Mouse (Mus musculus): ENCODE results near the gene Tnnt3. TPM values are rescaled to one million over a fixed set of nuclear protein-coding genes. Genes with fewer than 3 reads are reported as not detected.

Tnnt3 gene
- polyA plus RNA-seq, 1 experiment from 2014 or later: 2.5 TPM

- H3K27ac ChIP-seq: no peak overlapping the region
- H3K9me3 ChIP-seq: no peaks in the 10 kb centered on the region
- H3K36me3 ChIP-seq: no peaks in the 10 kb centered on the region
- H3K4me1 ChIP-seq (replicated peaks): peaks cover 1% of the 10 kb centered on the region
- H3K27me3 ChIP-seq: 0 out of 2 replicates have a peak, but pooled peaks cover 3% of the 10 kb centered on the region
- H3K4me2 ChIP-seq: no peak overlapping the region
- H3K9ac ChIP-seq: no peak overlapping the region
- H3K4me3 ChIP-seq: no peak overlapping the region
- ATAC-seq (ENCODE audit: low FRiP score): no peak
- WGBS: 77% methylated on average over 4 of the region's 4 CpGs
Measured at GRCm38 (mm10) chr7:142462594-142463078, 36.0 kb upstream of the Tnnt3 start.

- H3K4me1 ChIP-seq (replicated peaks): peaks cover 22% of the 10 kb centered on the region
- ATAC-seq (ENCODE audit: low FRiP score): no peak
- WGBS: 88% methylated on average over 7 of the region's 7 CpGs
- H3K4me2 ChIP-seq: no peak overlapping the region
- H3K9me3 ChIP-seq: no peaks in the 10 kb centered on the region
- H3K4me3 ChIP-seq: no peak overlapping the region
- 0 out of 2 replicates have a peak, but pooled peaks cover 3% of the 10 kb centered on the region for H3K27me3 ChIP-seq
- no peak overlapping the region for H3K27ac ChIP-seq
- H3K36me3 ChIP-seq: no peaks in the 10 kb centered on the region
- H3K9ac ChIP-seq: no peak overlapping the region
Measured at GRCm38 (mm10) chr7:142470171-142470691, 28.4 kb upstream of the Tnnt3 start.

GRCm38 (mm10) chr7:142470808-142471413 is 27.7 kb upstream of the Tnnt3 start:
- ATAC-seq (ENCODE audit: low FRiP score): peak; percentile 43; the same call in 1 of the 2 replicates
- no peak overlapping the region for H3K4me2 ChIP-seq
- H3K9me3 ChIP-seq: no peaks in the 10 kb centered on the region
- H3K27ac ChIP-seq: no peak overlapping the region
- 23% methylated on average over 4 of the region's 4 CpGs for WGBS
- peaks cover 25% of the 10 kb centered on the region for H3K4me1 ChIP-seq (replicated peaks)
- no peak overlapping the region for H3K9ac ChIP-seq
- no peak overlapping the region for H3K4me3 ChIP-seq
- H3K36me3 ChIP-seq: no peaks in the 10 kb centered on the region
- 0 out of 2 replicates have a peak, but pooled peaks cover 3% of the 10 kb centered on the region for H3K27me3 ChIP-seq

- no peaks in the 10 kb centered on the region for H3K36me3 ChIP-seq
- H3K4me1 ChIP-seq (replicated peaks): peaks cover 25% of the 10 kb centered on the region
- 0 out of 2 replicates have a peak overlapping the region, but pooled peaks have one; percentile 23 for H3K27ac ChIP-seq
- 32% methylated on average over 6 of the region's 6 CpGs for WGBS
- H3K4me3 ChIP-seq: no peak overlapping the region
- ATAC-seq (ENCODE audit: low FRiP score): no peak
- 0 out of 2 replicates have a peak, but pooled peaks cover 3% of the 10 kb centered on the region for H3K27me3 ChIP-seq
- peak overlapping the region; percentile 43; the same call in 1 of the 2 replicates for H3K9ac ChIP-seq
- H3K9me3 ChIP-seq: no peaks in the 10 kb centered on the region
- no peak overlapping the region for H3K4me2 ChIP-seq
Measured at GRCm38 (mm10) chr7:142471414-142471861, 27.2 kb upstream of the Tnnt3 start.

- Histone ChIP-seq H3K36me3 (no peaks in the 10 kb centered on the region), H3K27ac (0 out of 2 replicates have a peak overlapping the region, but pooled peaks have one; percentile 23), H3K27me3 (0 out of 2 replicates have a peak, but pooled peaks cover 3% of the 10 kb centered on the region), H3K4me1 (replicated peaks) (peaks cover 25% of the 10 kb centered on the region), H3K9ac (peak overlapping the region; percentile 43; the same call in 1 of the 2 replicates), H3K4me2 (no peak overlapping the region), H3K4me3 (no peak overlapping the region), H3K9me3 (no peaks in the 10 kb centered on the region)
- WGBS: 31% methylated on average over 15 of the region's 15 CpGs
- no peak for ATAC-seq (ENCODE audit: low FRiP score)
Measured at GRCm38 (mm10) chr7:142471884-142472570, 26.6 kb upstream of the Tnnt3 start.

- H3K4me2 ChIP-seq: no peak overlapping the region
- no peak for ATAC-seq (ENCODE audit: low FRiP score)
- H3K4me1 ChIP-seq (replicated peaks): peaks cover 25% of the 10 kb centered on the region
- H3K36me3 ChIP-seq: no peaks in the 10 kb centered on the region
- 0 out of 2 replicates have a peak, but pooled peaks cover 3% of the 10 kb centered on the region for H3K27me3 ChIP-seq
- 91% methylated on average over 4 of the region's 4 CpGs for WGBS
- no peaks in the 10 kb centered on the region for H3K9me3 ChIP-seq
- H3K4me3 ChIP-seq: no peak overlapping the region
- no peak overlapping the region for H3K27ac ChIP-seq
- no peak overlapping the region for H3K9ac ChIP-seq
Measured at GRCm38 (mm10) chr7:142472936-142473335, 25.7 kb upstream of the Tnnt3 start.

- no peak overlapping the region for H3K9ac ChIP-seq
- no peak overlapping the region for H3K27ac ChIP-seq
- 0 out of 2 replicates have a peak, but pooled peaks cover 3% of the 10 kb centered on the region for H3K27me3 ChIP-seq
- no peak overlapping the region for H3K4me3 ChIP-seq
- H3K9me3 ChIP-seq: no peaks in the 10 kb centered on the region
- H3K4me1 ChIP-seq (replicated peaks): peaks cover 25% of the 10 kb centered on the region
- H3K4me2 ChIP-seq: no peak overlapping the region
- H3K36me3 ChIP-seq: no peaks in the 10 kb centered on the region
- ATAC-seq (ENCODE audit: low FRiP score): no peak
- 92% methylated on average over 2 of the region's 2 CpGs for WGBS
Measured at GRCm38 (mm10) chr7:142473476-142473875, 25.2 kb upstream of the Tnnt3 start.

GRCm38 (mm10) chr7:142474799-142475198 is 23.8 kb upstream of the Tnnt3 start:
- no peaks in the 10 kb centered on the region for H3K36me3 ChIP-seq
- no peak overlapping the region for H3K4me3 ChIP-seq
- H3K27me3 ChIP-seq: 0 out of 2 replicates have a peak, but pooled peaks cover 3% of the 10 kb centered on the region
- H3K9me3 ChIP-seq: no peaks in the 10 kb centered on the region
- H3K4me1 ChIP-seq (replicated peaks): peaks cover 25% of the 10 kb centered on the region
- H3K27ac ChIP-seq: no peak overlapping the region
- no peak overlapping the region for H3K9ac ChIP-seq
- no peak overlapping the region for H3K4me2 ChIP-seq
- WGBS: 69% methylated on average over 14 of the region's 14 CpGs
- no peak for ATAC-seq (ENCODE audit: low FRiP score)

GRCm38 (mm10) chr7:142475641-142476040 is 23.0 kb upstream of the Tnnt3 start:
- Histone ChIP-seq H3K9ac (no peak overlapping the region), H3K4me3 (no peak overlapping the region), H3K4me1 (replicated peaks) (peaks cover 22% of the 10 kb centered on the region), H3K27ac (no peak overlapping the region), H3K9me3 (no peaks in the 10 kb centered on the region), H3K27me3 (0 out of 2 replicates have a peak, but pooled peaks cover 3% of the 10 kb centered on the region), H3K4me2 (no peak overlapping the region), H3K36me3 (no peaks in the 10 kb centered on the region)
- no peak for ATAC-seq (ENCODE audit: low FRiP score)
- 70% methylated on average over 7 of the region's 7 CpGs for WGBS

GRCm38 (mm10) chr7:142476271-142476670 is 22.4 kb upstream of the Tnnt3 start:
- WGBS: 83% methylated on average over 5 of the region's 5 CpGs
- no peak for ATAC-seq (ENCODE audit: low FRiP score)
- H3K4me1 ChIP-seq (replicated peaks): peaks cover 26% of the 10 kb centered on the region
- no peak overlapping the region for H3K27ac ChIP-seq
- H3K9ac ChIP-seq: no peak overlapping the region
- no peak overlapping the region for H3K4me3 ChIP-seq
- 0 out of 2 replicates have a peak, but pooled peaks cover 3% of the 10 kb centered on the region for H3K27me3 ChIP-seq
- H3K4me2 ChIP-seq: no peak overlapping the region
- H3K36me3 ChIP-seq: no peaks in the 10 kb centered on the region
- no peaks in the 10 kb centered on the region for H3K9me3 ChIP-seq

GRCm38 (mm10) chr7:142476795-142477452 is 21.7 kb upstream of the Tnnt3 start:
- Histone ChIP-seq H3K4me1 (replicated peaks) (peaks cover 26% of the 10 kb centered on the region), H3K36me3 (no peaks in the 10 kb centered on the region), H3K27me3 (0 out of 2 replicates have a peak, but pooled peaks cover 3% of the 10 kb centered on the region), H3K4me3 (no peak overlapping the region), H3K9me3 (no peaks in the 10 kb centered on the region), H3K27ac (no peak overlapping the region), H3K4me2 (no peak overlapping the region), H3K9ac (no peak overlapping the region)
- WGBS: 86% methylated on average over 13 of the region's 13 CpGs
- no peak for ATAC-seq (ENCODE audit: low FRiP score)

GRCm38 (mm10) chr7:142478001-142478400 is 20.6 kb upstream of the Tnnt3 start:
- no peak for ATAC-seq (ENCODE audit: low FRiP score)
- no peak overlapping the region for H3K27ac ChIP-seq
- H3K27me3 ChIP-seq: no peaks in the 10 kb centered on the region
- peaks cover 31% of the 10 kb centered on the region for H3K4me1 ChIP-seq (replicated peaks)
- no peaks in the 10 kb centered on the region for H3K9me3 ChIP-seq
- no peak overlapping the region for H3K4me3 ChIP-seq
- H3K4me2 ChIP-seq: no peak overlapping the region
- no peaks in the 10 kb centered on the region for H3K36me3 ChIP-seq
- H3K9ac ChIP-seq: no peak overlapping the region
- 88% methylated on average over 6 of the region's 6 CpGs for WGBS

Data from hindbrain, embryonic 13.5 days (tissue).